Mouse (Mus musculus) forebrain, embryonic 12.5 days (tissue): ENCODE measurements around the gene Sh3gl3. TPM values are rescaled to one million over a fixed set of nuclear protein-coding genes. Genes with fewer than 3 reads are reported as not detected.

Experiments
- ATAC-seq: fragments of 200-750 bp; cut with Nextera tagmentation; 2 replicates; pipeline ENCODE4 v1.8.0; 2017; ENCODE audit warnings: moderate TSS enrichment; ENCODE audit not compliant: low FRiP score
- H3K27ac ChIP-seq: fragments of 300-500 bp; sonication (generic); 2 replicates; pipeline ENCODE4 v1.5.1; 2016; ENCODE audit warnings: mild to moderate bottlenecking
- H3K27me3 ChIP-seq: fragments of 300-500 bp; sonication (generic); 2 replicates; pipeline ENCODE4 v1.6.1; 2016; ENCODE audit warnings: mild to moderate bottlenecking
- H3K36me3 ChIP-seq: fragments of 300-500 bp; sonication (generic); replicated peaks from 2 replicates; pipeline ENCODE4 v1.6.1; 2016; ENCODE audit warnings: mild to moderate bottlenecking
- H3K4me1 ChIP-seq: fragments of 300-500 bp; sonication (generic); 2 replicates; pipeline ENCODE4 v1.6.1; 2016
- H3K4me2 ChIP-seq: fragments of 300-500 bp; sonication (generic); 2 replicates; pipeline ENCODE4 v1.6.1; 2016; ENCODE audit warnings: mild to moderate bottlenecking, moderate library complexity
- H3K4me3 ChIP-seq: fragments of 300-500 bp; sonication (generic); replicated peaks from 2 replicates; pipeline ENCODE4 v1.5.1; 2016; ENCODE audit warnings: mild to moderate bottlenecking
- H3K9ac ChIP-seq: fragments of 300-500 bp; sonication (generic); 2 replicates; pipeline ENCODE4 v1.6.1; 2016; ENCODE audit warnings: mild to moderate bottlenecking
- H3K9me3 ChIP-seq: fragments of 300-500 bp; sonication (generic); 2 replicates; pipeline ENCODE4 v1.6.1; 2016
- WGBS: fragments of 180-500 bp; shearing (Covaris S2); methylation state at CpG from one replicate; pipeline ENCODE4 v1.1.7; 2016; 5-methylcytosine and 5-hydroxymethylcytosine counted together
- polyA plus RNA-seq: library from polyadenylated mRNA; unstranded; fragments of >200 nt; fragmentation: Nextera tagmentation; extraction: Ambion mirVana; gene quantifications from 2 replicates; pipeline ENCODE4 v1.2.1, GENCODE M21; 2016

The Sh3gl3 gene
- polyA plus RNA-seq, 1 experiment from 2014 or later: 20.7 TPM

GRCm38 (mm10) chr7:82203111-82203510 is 29.5 kb downstream of the Sh3gl3 start:
- Histone ChIP-seq H3K36me3 (no peaks in the 10 kb centered on the region), H3K27ac (no peak overlapping the region), H3K9ac (no peak overlapping the region), H3K4me3 (no peak overlapping the region), H3K4me1 (0 out of 2 replicates have a peak, but pooled peaks cover 6% of the 10 kb centered on the region), H3K27me3 (no peaks in the 10 kb centered on the region), H3K9me3 (no peaks in the 10 kb centered on the region), H3K4me2 (no peak overlapping the region)
- ATAC-seq: no peak
- WGBS: 81% methylated on average over 7 of the region's 7 CpGs

- no peak for ATAC-seq
- Histone ChIP-seq H3K4me1 (0 out of 2 replicates have a peak, but pooled peaks cover 6% of the 10 kb centered on the region), H3K27ac (no peak overlapping the region), H3K9me3 (no peaks in the 10 kb centered on the region), H3K9ac (no peak overlapping the region), H3K36me3 (no peaks in the 10 kb centered on the region), H3K4me2 (no peak overlapping the region), H3K4me3 (no peak overlapping the region), H3K27me3 (no peaks in the 10 kb centered on the region)
- 70% methylated on average over 12 of the region's 12 CpGs for WGBS
These were observed 30.6 kb downstream of the Sh3gl3 start for GRCm38 (mm10) chr7:82204014-82204784.

GRCm38 (mm10) chr7:82204975-82205374 is 31.3 kb downstream of the Sh3gl3 start:
- H3K9ac ChIP-seq: no peak overlapping the region
- no peak overlapping the region for H3K4me2 ChIP-seq
- H3K9me3 ChIP-seq: no peaks in the 10 kb centered on the region
- 84% methylated on average over 3 of the region's 3 CpGs for WGBS
- H3K4me3 ChIP-seq: no peak overlapping the region
- no peak overlapping the region for H3K27ac ChIP-seq
- ATAC-seq: no peak
- H3K27me3 ChIP-seq: no peaks in the 10 kb centered on the region
- 0 out of 2 replicates have a peak, but pooled peaks cover 6% of the 10 kb centered on the region for H3K4me1 ChIP-seq
- no peaks in the 10 kb centered on the region for H3K36me3 ChIP-seq

- 93% methylated on average over 8 of the region's 8 CpGs for WGBS
- H3K9me3 ChIP-seq: no peaks in the 10 kb centered on the region
- no peak for ATAC-seq
These were observed 33.1 kb downstream of the Sh3gl3 start for GRCm38 (mm10) chr7:82206787-82207186.

GRCm38 (mm10) chr7:82221380-82221933 is 47.8 kb downstream of the Sh3gl3 start:
- Histone ChIP-seq H3K27me3 (no peaks in the 10 kb centered on the region), H3K36me3 (no peaks in the 10 kb centered on the region), H3K9me3 (no peaks in the 10 kb centered on the region), H3K4me1 (peaks cover 20% of the 10 kb centered on the region), H3K9ac (no peak overlapping the region), H3K4me3 (no peak overlapping the region), H3K4me2 (no peak overlapping the region), H3K27ac (0 out of 2 replicates have a peak overlapping the region, but pooled peaks have one; percentile 36)
- ATAC-seq: no peak
- 47% methylated on average over 9 of the region's 9 CpGs for WGBS

More at GRCm38 (mm10) chr7:82206787-82207186, 33.1 kb downstream of the Sh3gl3 start:
- 0 out of 2 replicates have a peak, but pooled peaks cover 6% of the 10 kb centered on the region for H3K4me1 ChIP-seq
- H3K27me3 ChIP-seq: no peaks in the 10 kb centered on the region
- no peaks in the 10 kb centered on the region for H3K36me3 ChIP-seq
- no peak overlapping the region for H3K4me2 ChIP-seq
- no peak overlapping the region for H3K27ac ChIP-seq
- no peak overlapping the region for H3K9ac ChIP-seq
- H3K4me3 ChIP-seq: no peak overlapping the region

GRCm38 (mm10) chr7:82223906-82224846 is 50.5 kb downstream of the Sh3gl3 start:
- ATAC-seq: no peak
- 36% methylated on average over 10 of the region's 10 CpGs for WGBS
- peaks cover 20% of the 10 kb centered on the region for H3K4me1 ChIP-seq
- H3K4me3 ChIP-seq: no peak overlapping the region
- no peak overlapping the region for H3K4me2 ChIP-seq
- H3K36me3 ChIP-seq: no peaks in the 10 kb centered on the region
- no peaks in the 10 kb centered on the region for H3K9me3 ChIP-seq
- no peak overlapping the region for H3K27ac ChIP-seq
- H3K27me3 ChIP-seq: no peaks in the 10 kb centered on the region
- H3K9ac ChIP-seq: no peak overlapping the region

GRCm38 (mm10) chr7:82233201-82233600 is 59.6 kb downstream of the Sh3gl3 start:
- no peak for ATAC-seq
- no peak overlapping the region for H3K4me3 ChIP-seq
- no peak overlapping the region for H3K9ac ChIP-seq
- no peak overlapping the region for H3K4me2 ChIP-seq
- H3K27me3 ChIP-seq: no peaks in the 10 kb centered on the region
- H3K27ac ChIP-seq: no peak overlapping the region
- no peaks in the 10 kb centered on the region for H3K36me3 ChIP-seq
- peaks cover 16% of the 10 kb centered on the region for H3K4me1 ChIP-seq
- no peaks in the 10 kb centered on the region for H3K9me3 ChIP-seq
- 75% methylated on average over 7 of the region's 7 CpGs for WGBS

GRCm38 (mm10) chr7:82234010-82234897 is 60.6 kb downstream of the Sh3gl3 start:
- no peak overlapping the region for H3K4me3 ChIP-seq
- no peak for ATAC-seq
- 57% methylated on average over 11 of the region's 11 CpGs for WGBS

GRCm38 (mm10) chr7:82234898-82235290 is 61.3 kb downstream of the Sh3gl3 start:
- WGBS: 42% methylated on average over 2 of the region's 4 CpGs
- Histone ChIP-seq H3K4me1 (peaks cover 16% of the 10 kb centered on the region), H3K27ac (no peak overlapping the region), H3K9ac (no peak overlapping the region), H3K4me2 (no peak overlapping the region), H3K27me3 (no peaks in the 10 kb centered on the region), H3K9me3 (no peaks in the 10 kb centered on the region), H3K36me3 (no peaks in the 10 kb centered on the region), H3K4me3 (no peak overlapping the region)
- no peak for ATAC-seq

More at GRCm38 (mm10) chr7:82234010-82234897, 60.6 kb downstream of the Sh3gl3 start:
- no peaks in the 10 kb centered on the region for H3K9me3 ChIP-seq
- no peak overlapping the region for H3K27ac ChIP-seq
- no peaks in the 10 kb centered on the region for H3K27me3 ChIP-seq
- H3K36me3 ChIP-seq: no peaks in the 10 kb centered on the region
- H3K9ac ChIP-seq: no peak overlapping the region
- no peak overlapping the region for H3K4me2 ChIP-seq
- H3K4me1 ChIP-seq: peaks cover 16% of the 10 kb centered on the region

GRCm38 (mm10) chr7:82235486-82235885 is 61.8 kb downstream of the Sh3gl3 start:
- no peaks in the 10 kb centered on the region for H3K9me3 ChIP-seq
- H3K27ac ChIP-seq: no peak overlapping the region
- WGBS: 75% methylated on average over 9 of the region's 9 CpGs
- H3K4me2 ChIP-seq: no peak overlapping the region
- H3K9ac ChIP-seq: no peak overlapping the region
- ATAC-seq: no peak
- H3K4me1 ChIP-seq: peaks cover 16% of the 10 kb centered on the region
- H3K27me3 ChIP-seq: no peaks in the 10 kb centered on the region
- no peaks in the 10 kb centered on the region for H3K36me3 ChIP-seq
- H3K4me3 ChIP-seq: no peak overlapping the region

- Histone ChIP-seq H3K27ac (no peak overlapping the region), H3K9ac (no peak overlapping the region), H3K4me3 (no peak overlapping the region), H3K4me2 (no peak overlapping the region), H3K9me3 (no peaks in the 10 kb centered on the region), H3K36me3 (no peaks in the 10 kb centered on the region), H3K4me1 (peaks cover 16% of the 10 kb centered on the region), H3K27me3 (no peaks in the 10 kb centered on the region)
- 68% methylated on average over 11 of the region's 11 CpGs for WGBS
- no peak for ATAC-seq
These were observed 62.7 kb downstream of the Sh3gl3 start for GRCm38 (mm10) chr7:82236152-82236898.
